Mouse (Mus musculus) frontal cortex, postnatal 25 days (tissue): ENCODE measurements at regions not wholly inside any gene's neighbourhood (a gene's known extent, or its start where the extent isn't known, plus 50 kb on each side); places are given as distances from the start of the nearest gene placed in this dataset.

ENCODE experiments used
- DNase-seq, 2 experiments: peaks; one replicate each; pipeline ENCODE4 v3.0.0; 2022; ENCODE audit warnings: low spot score in 2 of 2

DNA sequence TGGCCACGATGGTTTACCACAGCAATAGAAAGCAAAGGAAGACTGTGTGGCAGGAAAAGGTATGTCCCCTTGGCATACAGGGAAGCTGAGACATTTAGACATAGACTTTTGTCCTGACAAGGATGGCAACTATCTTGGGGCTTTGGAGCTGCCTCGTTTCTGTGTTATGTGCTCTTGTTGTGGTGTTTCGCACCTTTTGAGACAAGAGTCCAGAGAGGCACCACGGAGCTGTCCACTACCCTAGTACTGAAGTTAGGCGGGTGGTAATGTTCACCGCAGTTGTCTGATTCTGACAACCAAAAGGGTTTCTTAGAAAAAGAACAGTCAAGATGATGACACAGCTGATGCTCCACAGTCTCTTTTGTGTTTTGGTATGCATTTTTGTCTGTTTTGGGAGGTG is 90.9 kb upstream of the Got2 start:
- DNase-seq, result no peak

DNA sequence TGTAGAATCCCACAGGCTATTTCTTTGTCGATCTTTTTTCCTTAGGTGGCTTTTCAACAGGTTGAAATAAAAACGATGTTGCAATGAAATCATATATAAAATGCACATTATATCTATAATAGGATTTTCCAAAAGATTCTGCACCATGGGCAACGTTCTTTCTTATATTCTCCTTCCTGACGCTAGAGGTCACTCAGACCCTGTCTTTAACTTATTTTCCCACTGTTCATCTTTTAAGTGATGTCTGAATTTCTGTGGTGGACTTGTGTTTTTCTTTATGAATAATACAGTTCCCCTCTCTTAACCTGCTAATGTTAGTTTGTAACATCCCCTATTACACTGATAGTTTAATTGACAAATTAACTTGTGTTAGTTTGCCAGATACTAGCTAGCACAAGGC is 86.5 kb upstream of the Got2 start:
- DNase-seq, result no peak

DNA sequence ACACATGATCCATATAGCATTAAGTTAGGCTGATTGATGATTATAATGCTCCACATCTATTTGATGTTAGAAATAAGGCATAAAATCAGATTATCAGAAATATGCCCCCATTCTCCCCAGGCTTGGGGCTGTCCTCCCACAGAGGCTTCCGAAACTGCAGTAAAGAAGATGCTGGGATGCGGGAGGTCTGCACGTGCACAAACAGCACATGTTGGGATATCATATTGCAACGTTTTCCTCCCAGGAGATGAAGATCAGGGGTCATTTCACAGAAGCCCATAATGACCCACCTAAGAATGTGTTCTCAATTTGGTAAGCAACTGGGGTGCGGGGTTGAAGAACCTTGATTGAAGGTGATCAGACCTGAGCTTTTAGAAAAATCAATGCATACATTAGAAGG is 85.9 kb upstream of the Got2 start:
- no peak for DNase-seq

DNA sequence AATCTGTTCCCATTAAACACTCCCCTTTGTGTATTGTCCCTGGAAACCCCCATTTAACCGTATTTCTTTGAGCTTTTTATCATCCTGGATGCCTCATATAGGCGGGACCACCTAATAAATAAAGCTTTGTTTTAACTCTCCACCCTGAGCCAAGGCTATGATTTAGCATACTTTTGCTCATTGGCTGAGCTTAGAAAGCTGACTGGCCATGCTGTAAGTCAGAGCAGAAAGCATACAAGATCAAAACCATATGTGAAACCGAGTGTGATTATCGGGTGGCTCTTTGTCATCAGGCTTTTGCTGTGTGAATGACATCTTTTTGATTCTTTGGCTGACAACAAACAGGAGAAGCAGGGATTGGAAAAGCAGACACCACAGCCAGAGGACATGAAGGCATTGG is 85.2 kb upstream of the Got2 start:
- no peak for DNase-seq

DNA sequence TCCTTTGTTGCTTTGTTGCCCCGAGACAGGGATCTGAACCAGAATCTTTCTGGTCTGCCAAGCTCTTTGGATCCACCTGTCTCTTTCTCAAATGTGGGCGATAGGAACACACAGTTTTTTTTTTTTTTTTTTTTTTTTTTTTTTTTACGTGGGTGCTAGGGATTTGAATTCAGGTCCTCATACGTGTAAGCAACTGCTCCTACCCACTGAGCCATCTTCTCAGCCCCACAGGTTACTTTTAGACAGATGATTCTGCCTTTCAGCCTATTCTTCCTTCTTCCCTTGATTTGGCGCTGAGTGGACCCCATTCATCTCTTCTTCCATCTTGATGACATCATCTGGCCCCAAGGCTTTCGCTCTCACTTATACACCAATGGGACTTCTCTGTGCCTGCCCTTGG is 80.5 kb upstream of the Got2 start:
- no peak for DNase-seq

DNA sequence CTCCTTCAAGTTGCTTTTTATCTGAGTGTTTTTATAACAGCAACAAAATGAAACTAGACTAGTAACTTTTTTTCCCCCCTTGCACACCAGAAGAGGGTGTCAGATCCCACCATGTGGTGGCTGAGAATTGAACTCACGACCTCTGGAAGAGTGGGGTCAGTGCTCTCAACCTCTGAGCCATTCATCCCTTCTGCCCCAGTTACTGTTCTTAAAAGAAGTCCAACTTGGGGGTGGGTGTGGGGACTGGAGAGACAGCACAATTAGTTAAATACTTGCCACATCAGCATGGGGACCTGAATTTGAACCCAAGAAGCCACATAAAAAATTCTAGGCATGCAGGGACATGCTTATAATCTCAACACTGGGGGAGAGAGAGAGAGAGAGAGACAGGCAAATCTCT is 78.1 kb upstream of the Got2 start:
- no peak for DNase-seq

DNA sequence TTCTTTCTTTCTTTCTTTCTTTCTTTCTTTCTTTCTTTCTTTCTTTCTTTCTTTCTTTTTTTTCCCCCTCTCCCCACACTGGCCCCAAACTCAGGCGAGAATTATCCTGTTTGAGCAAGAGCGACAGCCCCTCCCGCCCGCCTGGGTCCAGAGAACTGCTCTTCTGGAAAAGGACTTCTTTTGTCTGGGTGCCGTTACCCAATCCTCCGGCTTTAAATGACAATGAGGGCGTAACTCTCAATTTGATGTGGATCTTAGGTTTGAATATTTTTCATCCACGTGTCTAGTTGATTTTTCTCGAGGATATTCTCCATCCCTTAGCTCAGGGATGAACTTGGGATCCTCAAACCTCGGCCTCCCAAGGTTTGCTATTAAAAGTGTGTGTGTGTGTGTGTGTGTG is 63.9 kb upstream of the Got2 start:
- DNase-seq, result no peak

DNA sequence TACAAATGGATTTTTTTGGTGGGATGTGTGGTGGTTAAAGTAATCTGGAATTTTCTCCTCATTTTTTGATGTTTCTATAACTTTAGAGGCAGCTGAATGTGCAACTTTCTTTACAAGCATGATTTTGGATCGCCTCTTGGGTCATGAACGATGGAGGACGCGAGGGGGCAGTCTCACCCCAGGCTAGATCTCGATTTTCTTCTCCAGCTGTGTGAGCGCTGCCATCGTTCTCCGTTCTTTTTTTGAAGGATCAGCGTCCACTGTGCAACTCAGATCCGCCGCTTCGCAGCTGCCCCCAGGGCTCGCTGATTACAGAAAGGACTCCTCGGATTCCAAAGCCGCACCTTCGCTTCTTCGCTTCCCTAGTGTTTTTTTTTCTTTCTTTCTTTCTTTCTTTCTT is 63.4 kb upstream of the Got2 start:
- peak; percentile 72 to 78 for DNase-seq
